Mouse (Mus musculus): ENCODE data around the gene Cand1. TPM values are rescaled to one million over a fixed set of nuclear protein-coding genes. Genes with fewer than 3 reads are reported as not detected.

Cand1 gene
- total RNA-seq, 2 experiments from 2014 or later: 146 to 151 TPM

Other genes with a start within 250 kb of the Cand1 start
- gene Grip1, start 213.8 kb upstream of the Cand1 start, total RNA-seq (2021): 10 to 100 TPM; 19.6 to 20.5 TPM